Mouse (Mus musculus) kidney, embryonic 15.5 days (tissue): ENCODE measurements at regions not wholly inside any gene's neighbourhood (a gene's known extent, or its start where the extent isn't known, plus 50 kb on each side); places are given as distances from the start of the nearest gene placed in this dataset.
"Not testable (repeated sequence)": the region's sequence is repeated elsewhere in the genome, so short reads cannot be mapped to it uniquely, and the experiment has no call there.

ENCODE experiments used
- ATAC-seq: fragments of 200-750 bp; cut with Nextera tagmentation; replicated peaks from 2 replicates; pipeline ENCODE4 v1.8.0; 2017; ENCODE audit warnings: moderate TSS enrichment; ENCODE audit not compliant: low FRiP score
- H3K27ac ChIP-seq: fragments of 300-500 bp; sonication (generic); 2 replicates; pipeline ENCODE4 v1.5.1; 2015; ENCODE audit warnings: mild to moderate bottlenecking, inconsistent platforms
- H3K27me3 ChIP-seq: fragments of 300-500 bp; sonication (generic); 2 replicates; pipeline ENCODE4 v1.6.1; 2015; ENCODE audit warnings: inconsistent platforms
- H3K36me3 ChIP-seq: fragments of 300-500 bp; sonication (generic); 2 replicates; pipeline ENCODE4 v1.6.1; 2015; ENCODE audit warnings: inconsistent platforms
- H3K4me1 ChIP-seq: fragments of 300-500 bp; sonication (generic); 2 replicates; pipeline ENCODE4 v1.6.1; 2015; ENCODE audit warnings: inconsistent platforms
- H3K4me2 ChIP-seq: fragments of 300-500 bp; sonication (generic); 2 replicates; pipeline ENCODE4 v1.6.1; 2015; ENCODE audit warnings: moderate library complexity, mild to moderate bottlenecking, inconsistent platforms
- H3K4me3 ChIP-seq: fragments of 300-500 bp; sonication (generic); replicated peaks from 2 replicates; pipeline ENCODE4 v1.5.1; 2015; ENCODE audit warnings: mild to moderate bottlenecking, inconsistent platforms
- H3K9ac ChIP-seq: fragments of 300-500 bp; sonication (generic); 2 replicates; pipeline ENCODE4 v1.6.1; 2015; ENCODE audit warnings: mild to moderate bottlenecking, inconsistent platforms
- H3K9me3 ChIP-seq: fragments of 300-500 bp; sonication (generic); replicated peaks from 2 replicates; pipeline ENCODE4 v1.6.1; 2016; ENCODE audit warnings: inconsistent platforms
- WGBS: fragments of 180-500 bp; shearing (Covaris S2); methylation state at CpG from one replicate; pipeline ENCODE4 v1.1.7; 2015; ENCODE audit warnings: mixed read lengths; 5-methylcytosine and 5-hydroxymethylcytosine counted together

- H3K4me3 ChIP-seq: no peak overlapping the region
- H3K4me2 ChIP-seq: no peak overlapping the region
- H3K27ac ChIP-seq: no peak overlapping the region
- ATAC-seq: no peak
- no peaks in the 10 kb centered on the region for H3K9me3 ChIP-seq
- no peaks in the 10 kb centered on the region for H3K4me1 ChIP-seq
- no peak overlapping the region for H3K9ac ChIP-seq
- no peaks in the 10 kb centered on the region; the same call in 1 of the 2 replicates for H3K27me3 ChIP-seq
- H3K36me3 ChIP-seq: no peaks in the 10 kb centered on the region
- 86% methylated on average over 5 of the region's 5 CpGs for WGBS
Observed at GRCm38 (mm10) chr14:48791507-48791906, 117.9 kb upstream of the Otx2 start.

GRCm38 (mm10) chr14:48779327-48779726, 105.7 kb upstream of the Otx2 start:
- no peak overlapping the region for H3K4me3 ChIP-seq
- H3K27ac ChIP-seq: no peak overlapping the region
- no peaks in the 10 kb centered on the region for H3K4me1 ChIP-seq
- ATAC-seq: no peak
- H3K4me2 ChIP-seq: no peak overlapping the region
- no peaks in the 10 kb centered on the region for H3K9me3 ChIP-seq
- no peaks in the 10 kb centered on the region for H3K27me3 ChIP-seq
- no peaks in the 10 kb centered on the region for H3K36me3 ChIP-seq
- WGBS: 76% methylated on average over 1 of the region's 1 CpGs
- no peak overlapping the region for H3K9ac ChIP-seq

GRCm38 (mm10) chr14:48770832-48771231, 97.2 kb upstream of the Otx2 start:
- 79% methylated on average over 9 of the region's 9 CpGs for WGBS
- no peaks in the 10 kb centered on the region for H3K4me1 ChIP-seq

GRCm38 (mm10) chr14:48762691-48763090, 89.1 kb upstream of the Otx2 start:
- H3K27ac ChIP-seq: no peak overlapping the region
- WGBS: 92% methylated on average over 5 of the region's 5 CpGs
- no peaks in the 10 kb centered on the region for H3K27me3 ChIP-seq
- H3K9ac ChIP-seq: no peak overlapping the region
- H3K4me1 ChIP-seq: no peaks in the 10 kb centered on the region
- H3K36me3 ChIP-seq: no peaks in the 10 kb centered on the region
- no peak overlapping the region for H3K4me3 ChIP-seq
- ATAC-seq: no peak
- H3K9me3 ChIP-seq: no peaks in the 10 kb centered on the region
- no peak overlapping the region for H3K4me2 ChIP-seq

More at GRCm38 (mm10) chr14:48770832-48771231, 97.2 kb upstream of the Otx2 start:
- no peaks in the 10 kb centered on the region for H3K36me3 ChIP-seq
- H3K27me3 ChIP-seq: no peaks in the 10 kb centered on the region
- no peak overlapping the region for H3K9ac ChIP-seq
- no peak overlapping the region for H3K4me2 ChIP-seq
- no peak overlapping the region for H3K27ac ChIP-seq
- H3K4me3 ChIP-seq: no peak overlapping the region
- no peaks in the 10 kb centered on the region for H3K9me3 ChIP-seq
- ATAC-seq: no peak

GRCm38 (mm10) chr14:48761002-48761648, 87.5 kb upstream of the Otx2 start:
- ATAC-seq: no peak
- no peak overlapping the region for H3K27ac ChIP-seq
- 74% methylated on average over 7 of the region's 7 CpGs for WGBS
- no peak overlapping the region for H3K4me2 ChIP-seq
- no peak overlapping the region for H3K9ac ChIP-seq
- H3K36me3 ChIP-seq: no peaks in the 10 kb centered on the region
- no peaks in the 10 kb centered on the region for H3K9me3 ChIP-seq
- 0 out of 2 replicates have a peak, but pooled peaks cover under 1% of the 10 kb centered on the region for H3K27me3 ChIP-seq
- H3K4me1 ChIP-seq: no peaks in the 10 kb centered on the region
- no peak overlapping the region for H3K4me3 ChIP-seq

- not testable (repeated sequence) for H3K9ac ChIP-seq, H3K4me1 ChIP-seq, ATAC-seq, H3K4me3 ChIP-seq, H3K36me3 ChIP-seq, H3K27ac ChIP-seq, H3K9me3 ChIP-seq, H3K4me2 ChIP-seq
- 92% methylated on average over 5 of the region's 5 CpGs for WGBS
- H3K27me3 ChIP-seq: peaks cover 53% of the 10 kb centered on the region
Observed at GRCm38 (mm10) chr14:48755096-48755495, 81.5 kb upstream of the Otx2 start.

- WGBS: 21% methylated on average over 11 of the region's 11 CpGs
Observed at GRCm38 (mm10) chr14:48754080-48754720, 80.6 kb upstream of the Otx2 start.

GRCm38 (mm10) chr14:48753517-48754079, 80.0 kb upstream of the Otx2 start:
- no peak overlapping the region for H3K9ac ChIP-seq
- no peak overlapping the region for H3K4me3 ChIP-seq
- no peak overlapping the region for H3K27ac ChIP-seq
- no peaks in the 10 kb centered on the region for H3K9me3 ChIP-seq
- WGBS: 20% methylated on average over 10 of the region's 10 CpGs
- ATAC-seq: no peak
- peaks cover 64% of the 10 kb centered on the region for H3K27me3 ChIP-seq
- 0 out of 2 replicates have a peak, but pooled peaks cover 8% of the 10 kb centered on the region for H3K4me1 ChIP-seq
- H3K4me2 ChIP-seq: no peak overlapping the region
- no peaks in the 10 kb centered on the region for H3K36me3 ChIP-seq

More at GRCm38 (mm10) chr14:48754080-48754720, 80.6 kb upstream of the Otx2 start:
- no peak for ATAC-seq
- Histone ChIP-seq H3K9me3 (no peaks in the 10 kb centered on the region), H3K27ac (no peak overlapping the region), H3K4me2 (no peak overlapping the region), H3K36me3 (no peaks in the 10 kb centered on the region), H3K4me1 (0 out of 2 replicates have a peak, but pooled peaks cover 8% of the 10 kb centered on the region), H3K27me3 (peaks cover 61% of the 10 kb centered on the region), H3K4me3 (no peak overlapping the region), H3K9ac (no peak overlapping the region)

GRCm38 (mm10) chr14:48753084-48753483, 79.5 kb upstream of the Otx2 start:
- WGBS: 38% methylated on average over 7 of the region's 7 CpGs
- H3K9ac ChIP-seq: no peak overlapping the region
- no peak overlapping the region for H3K4me2 ChIP-seq
- no peaks in the 10 kb centered on the region for H3K36me3 ChIP-seq
- peaks cover 70% of the 10 kb centered on the region for H3K27me3 ChIP-seq
- 0 out of 2 replicates have a peak, but pooled peaks cover 8% of the 10 kb centered on the region for H3K4me1 ChIP-seq
- H3K27ac ChIP-seq: no peak overlapping the region
- no peak for ATAC-seq
- H3K9me3 ChIP-seq: no peaks in the 10 kb centered on the region
- no peak overlapping the region for H3K4me3 ChIP-seq

- Histone ChIP-seq H3K27ac (no peak overlapping the region), H3K9me3 (no peaks in the 10 kb centered on the region), H3K9ac (no peak overlapping the region), H3K4me3 (peak overlapping the region; percentile 19; the same call in 1 of the 2 replicates), H3K4me2 (peak overlapping the region; percentile 33), H3K36me3 (no peaks in the 10 kb centered on the region), H3K4me1 (0 out of 2 replicates have a peak, but pooled peaks cover 8% of the 10 kb centered on the region), H3K27me3 (peaks cover 71% of the 10 kb centered on the region)
- 15% methylated on average over 8 of the region's 8 CpGs for WGBS
- ATAC-seq: no peak
Observed at GRCm38 (mm10) chr14:48752579-48752905, 78.9 kb upstream of the Otx2 start.

GRCm38 (mm10) chr14:48751751-48752578, 78.3 kb upstream of the Otx2 start:
- Histone ChIP-seq H3K4me3 (peak overlapping the region; percentile 19; the same call in 1 of the 2 replicates), H3K27ac (no peak overlapping the region), H3K9ac (no peak overlapping the region), H3K9me3 (no peaks in the 10 kb centered on the region), H3K4me2 (peak overlapping the region; percentile 33), H3K4me1 (0 out of 2 replicates have a peak, but pooled peaks cover 8% of the 10 kb centered on the region), H3K36me3 (no peaks in the 10 kb centered on the region), H3K27me3 (peaks cover 71% of the 10 kb centered on the region)
- ATAC-seq: no peak
- 11% methylated on average over 18 of the region's 18 CpGs for WGBS

- Histone ChIP-seq H3K27me3 (peaks cover 69% of the 10 kb centered on the region), H3K9ac (no peak overlapping the region), H3K27ac (no peak overlapping the region), H3K36me3 (no peaks in the 10 kb centered on the region), H3K4me2 (no peak overlapping the region), H3K4me1 (0 out of 2 replicates have a peak, but pooled peaks cover 8% of the 10 kb centered on the region), H3K4me3 (no peak overlapping the region), H3K9me3 (no peaks in the 10 kb centered on the region)
- 21% methylated on average over 6 of the region's 6 CpGs for WGBS
- no peak for ATAC-seq
Observed at GRCm38 (mm10) chr14:48750994-48751393, 77.4 kb upstream of the Otx2 start.
